Mouse (Mus musculus): Measurements from ENCODE around the gene Pdzph1.

GRCm38 (mm10) chr17:58873356-58873755 lies 117.8 kb downstream of the Pdzph1 start:
- TF ChIP-seq CTCF (IDR thresholded peaks at IDR 0.05; ENCODE audit: control insufficient read depth, insufficient read depth, insufficient read length) = no peak
- no peak for TF ChIP-seq MYOD1 (IDR thresholded peaks at IDR 0.05; ENCODE audit: control insufficient read depth, insufficient read length, low read depth)
